Mouse (Mus musculus) spleen, adult 12 weeks (tissue): ENCODE data around the gene Lin9.
"Not testable (repeated sequence)": the region's sequence is repeated elsewhere in the genome, so short reads cannot be mapped to it uniquely, and the experiment has no call there.

ENCODE experiments used
- DNase-seq: peaks from one replicate; pipeline ENCODE4 v3.0.0; 2022; ENCODE audit warnings: low spot score

Lin9 gene

GRCm38 (mm10) chr1:180641137-180641517 lies at the start of gene Lin9:
Lin9 (plus strand) TSS chr1:180641150.
- DNase-seq: peak; percentile 91

GRCm38 (mm10) chr1:180600578-180600977 lies 40.4 kb upstream of the Lin9 start:
- DNase-seq: no peak

- peak; percentile 6 for DNase-seq
Observed at GRCm38 (mm10) chr1:180601806-180602205, 39.1 kb upstream of the Lin9 start.

GRCm38 (mm10) chr1:180604579-180604978 lies 36.4 kb upstream of the Lin9 start:
- no peak for DNase-seq

- no peak for DNase-seq
Observed at GRCm38 (mm10) chr1:180606106-180606505, 34.8 kb upstream of the Lin9 start.

- no peak for DNase-seq
Observed at GRCm38 (mm10) chr1:180606796-180607577, 34.0 kb upstream of the Lin9 start.

- DNase-seq: no peak
Observed at GRCm38 (mm10) chr1:180607578-180607879, 33.4 kb upstream of the Lin9 start.

- DNase-seq: not testable (repeated sequence)
Observed at GRCm38 (mm10) chr1:180611842-180612241, 29.1 kb upstream of the Lin9 start.

- no peak for DNase-seq
Observed at GRCm38 (mm10) chr1:180616762-180617161, 24.2 kb upstream of the Lin9 start.

- DNase-seq: no peak
Observed at GRCm38 (mm10) chr1:180622389-180622788, 18.6 kb upstream of the Lin9 start.

- peak; percentile 22 for DNase-seq
Observed at GRCm38 (mm10) chr1:180623911-180624310, 17.0 kb upstream of the Lin9 start.

GRCm38 (mm10) chr1:180626141-180626540 lies 14.8 kb upstream of the Lin9 start:
- no peak for DNase-seq

- not testable (repeated sequence) for DNase-seq
Observed at GRCm38 (mm10) chr1:180637796-180638195, 3.2 kb upstream of the Lin9 start.

- no peak for DNase-seq
Observed at GRCm38 (mm10) chr1:180639416-180640401, 1.2 kb upstream of the Lin9 start.

GRCm38 (mm10) chr1:180640605-180641125 lies 285 bp upstream of the Lin9 start:
- peak; percentile 31 for DNase-seq

GRCm38 (mm10) chr1:180641518-180642227 lies 723 bp downstream of the Lin9 start:
- no peak for DNase-seq

GRCm38 (mm10) chr1:180642228-180642564 lies 1.2 kb downstream of the Lin9 start:
- peak; percentile 3 for DNase-seq

- DNase-seq: no peak
Observed at GRCm38 (mm10) chr1:180691284-180691683, 50.3 kb downstream of the Lin9 start.

- no peak for DNase-seq
Observed at GRCm38 (mm10) chr1:180696626-180697352, 55.8 kb downstream of the Lin9 start, which contains the start of gene Mixl1. Mixl1 (minus strand) TSS chr1:180697034.

GRCm38 (mm10) chr1:180698063-180698462 lies 57.1 kb downstream of the Lin9 start:
- DNase-seq: no peak

GRCm38 (mm10) chr1:180703400-180703799 lies 62.5 kb downstream of the Lin9 start:
- no peak for DNase-seq
